Mouse (Mus musculus) kidney, embryonic 14.5 days (tissue): ENCODE measurements around the gene Akap17b. TPM values are rescaled to one million over a fixed set of nuclear protein-coding genes. Genes with fewer than 3 reads are reported as not detected.

Source experiments
- ATAC-seq: fragments of 200-750 bp; cut with Nextera tagmentation; 2 replicates; pipeline ENCODE4 v1.8.0; 2017; ENCODE audit warnings: moderate number of reproducible peaks, mild to moderate bottlenecking, moderate TSS enrichment, moderate library complexity; ENCODE audit not compliant: low FRiP score, low TSS enrichment
- H3K27ac ChIP-seq: fragments of 300-500 bp; sonication (generic); 2 replicates; pipeline ENCODE4 v1.5.1; 2014; ENCODE audit warnings: low read depth, mild to moderate bottlenecking, low read length, moderate library complexity, mixed read lengths
- H3K27me3 ChIP-seq: fragments of 300-500 bp; sonication (generic); 2 replicates; pipeline ENCODE4 v1.6.1; 2014; ENCODE audit warnings: mild to moderate bottlenecking, low read length; ENCODE audit not compliant: control insufficient read depth, insufficient read depth
- H3K36me3 ChIP-seq: fragments of 300-500 bp; sonication (generic); 2 replicates; pipeline ENCODE4 v1.6.1; 2014; ENCODE audit warnings: low read length, mixed read lengths; ENCODE audit not compliant: control insufficient read depth, insufficient read depth
- H3K4me1 ChIP-seq: fragments of 300-500 bp; sonication (generic); 2 replicates; pipeline ENCODE4 v1.6.1; 2014; ENCODE audit warnings: low read length, mixed read lengths; ENCODE audit not compliant: control insufficient read depth, insufficient read depth
- H3K4me2 ChIP-seq: fragments of 300-500 bp; sonication (generic); replicated peaks from 2 replicates; pipeline ENCODE4 v1.6.1; 2014; ENCODE audit warnings: low read depth, mild to moderate bottlenecking, low read length
- H3K4me3 ChIP-seq: fragments of 300-500 bp; sonication (generic); 2 replicates; pipeline ENCODE4 v1.5.1; 2014; ENCODE audit warnings: mild to moderate bottlenecking, low read length
- H3K9ac ChIP-seq: fragments of 300-500 bp; sonication (generic); 2 replicates; pipeline ENCODE4 v1.6.1; 2014; ENCODE audit warnings: low read depth, mild to moderate bottlenecking, low read length, moderate library complexity
- H3K9me3 ChIP-seq: fragments of 300-500 bp; sonication (generic); 2 replicates; pipeline ENCODE4 v1.6.1; 2016; ENCODE audit warnings: low read length; ENCODE audit not compliant: control insufficient read depth
- WGBS: fragments of 180-500 bp; shearing (Covaris S2); extraction: QIAGEN DNeasy Blood & Tissue Kit; methylation state at CpG from one replicate; pipeline ENCODE4 v1.1.7; 2014; 5-methylcytosine and 5-hydroxymethylcytosine counted together
- polyA plus RNA-seq: library from polyadenylated mRNA; unstranded; fragments of >200 nt; fragmentation: Nextera tagmentation; extraction: Ambion mirVana; gene quantifications from 2 replicates; pipeline ENCODE4 v1.2.1, GENCODE M21; 2014

Gene Akap17b
- 4.0 TPM in 2 replicates for polyA plus RNA-seq

DNA sequence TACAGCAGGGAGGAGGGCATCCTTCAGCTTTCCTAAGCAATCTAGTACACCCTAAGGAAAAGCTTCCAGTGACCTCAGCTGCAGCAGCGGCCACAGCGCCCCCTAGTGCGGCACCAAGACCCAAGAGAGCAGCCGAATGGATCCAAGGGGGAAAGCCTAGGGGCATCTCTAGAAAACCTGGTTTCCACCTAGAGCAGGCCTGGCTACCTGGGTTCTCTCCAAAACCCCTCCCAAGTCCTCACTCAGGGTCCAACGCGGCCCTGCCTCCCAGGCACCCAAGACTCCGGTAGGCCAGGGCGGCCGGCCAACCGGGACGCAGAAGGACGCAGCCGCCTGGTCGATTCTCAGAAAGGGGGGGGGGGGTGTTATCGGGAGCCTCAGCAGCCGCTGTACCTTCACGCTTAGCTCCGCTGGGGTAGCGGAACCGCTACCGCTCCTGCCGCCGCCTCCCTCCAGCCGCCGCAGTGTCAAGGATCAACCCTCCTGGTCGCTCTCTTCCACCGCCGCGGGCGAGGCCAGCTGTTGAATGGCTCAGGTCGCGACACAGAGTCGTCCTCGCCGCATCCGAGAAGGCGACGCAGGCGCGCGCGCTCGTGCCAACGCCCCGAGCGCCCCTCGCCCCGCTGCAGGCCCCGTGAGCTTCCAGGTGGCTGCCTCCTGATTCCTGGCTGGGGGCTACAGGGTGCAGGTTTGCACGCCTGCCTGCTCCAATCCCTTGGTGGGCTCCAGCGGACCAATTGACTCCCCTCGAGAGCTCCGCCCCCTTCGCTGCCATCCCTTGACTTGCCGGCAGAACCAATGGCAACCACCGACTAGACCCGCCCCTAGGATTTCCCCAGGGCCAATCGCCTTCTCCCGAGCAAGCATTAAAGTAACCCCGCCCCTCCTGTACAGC is at the start of gene Akap17b:
Akap17b (minus strand) TSS at position 739 of the 895 bp plus-strand sequence.
- Histone ChIP-seq H3K9ac (peak within 1 kb of the TSS; percentile 58), H3K4me2 (peak within 1 kb of the TSS; percentile 42), H3K9me3 (no peaks in the 10 kb centered on the region), H3K27ac (peak within 1 kb of the TSS; percentile 59; the same call in 1 of the 2 replicates), H3K4me3 (peak within 1 kb of the TSS; percentile 61), H3K4me1 (no peaks in the 10 kb centered on the region), H3K36me3 (no peaks in the 10 kb centered on the region), H3K27me3 (no peaks in the 10 kb centered on the region)
- peak; percentile 98 for ATAC-seq
- 28% methylated on average over 47 of the region's 60 CpGs for WGBS

DNA sequence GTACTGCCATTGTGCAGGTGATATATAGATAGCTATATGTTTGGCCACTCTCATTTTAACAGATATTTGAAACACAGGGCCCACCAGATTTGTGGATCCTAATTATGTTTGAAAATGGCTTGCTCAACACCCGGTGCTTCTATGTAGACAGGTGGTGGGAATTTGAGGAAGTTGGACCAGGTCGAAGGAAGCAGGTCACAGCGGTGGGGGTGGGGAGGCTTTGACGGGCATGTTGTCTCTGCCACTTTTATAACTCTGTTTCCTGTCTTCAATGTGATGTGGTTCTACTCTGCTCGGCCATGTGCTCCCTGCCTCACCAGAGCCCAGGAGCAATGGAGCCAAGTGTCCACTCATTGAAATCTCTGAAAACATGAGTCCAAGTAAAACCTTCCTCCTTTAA is 46.2 kb upstream of the Akap17b start:
- no peaks in the 10 kb centered on the region for H3K4me1 ChIP-seq
- no peak overlapping the region for H3K9ac ChIP-seq
- no peaks in the 10 kb centered on the region for H3K27me3 ChIP-seq
- WGBS = 84% methylated on average over 5 of the region's 5 CpGs
- H3K4me3 ChIP-seq = no peak overlapping the region
- no peak overlapping the region for H3K27ac ChIP-seq
- no peaks in the 10 kb centered on the region for H3K36me3 ChIP-seq
- no peak for ATAC-seq
- no peak overlapping the region for H3K4me2 ChIP-seq
- no peaks in the 10 kb centered on the region for H3K9me3 ChIP-seq

DNA sequence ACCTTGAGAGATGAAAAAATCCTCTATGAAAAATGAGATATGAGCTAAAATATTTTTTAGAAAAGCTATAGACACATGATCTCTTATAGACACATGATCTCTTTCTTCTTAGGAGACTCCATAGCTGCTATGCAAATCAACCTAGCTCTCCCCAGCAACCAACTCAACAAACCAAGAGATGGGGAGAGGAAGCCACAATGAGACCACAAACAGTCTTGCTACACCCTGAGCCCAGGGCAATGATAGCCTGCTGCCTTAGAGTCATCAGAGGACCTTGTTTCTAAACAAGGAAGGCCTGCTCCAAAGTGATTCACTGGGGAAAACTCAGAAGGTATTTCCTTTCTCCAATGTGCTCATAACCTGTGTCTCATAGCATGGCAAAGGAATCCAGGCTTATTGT is 44.5 kb upstream of the Akap17b start:
- ATAC-seq = no peak
- Histone ChIP-seq H3K27ac (no peak overlapping the region), H3K27me3 (no peaks in the 10 kb centered on the region), H3K4me2 (no peak overlapping the region), H3K9me3 (no peaks in the 10 kb centered on the region), H3K9ac (no peak overlapping the region), H3K36me3 (no peaks in the 10 kb centered on the region), H3K4me3 (no peak overlapping the region), H3K4me1 (no peaks in the 10 kb centered on the region)

- WGBS = 75% methylated on average over 1 of the region's 1 CpGs
- H3K36me3 ChIP-seq = no peaks in the 10 kb centered on the region
- no peak overlapping the region for H3K9ac ChIP-seq
- H3K27me3 ChIP-seq = no peaks in the 10 kb centered on the region
- no peak overlapping the region for H3K4me3 ChIP-seq
- no peak for ATAC-seq
- H3K27ac ChIP-seq = no peak overlapping the region
- no peaks in the 10 kb centered on the region for H3K4me1 ChIP-seq
- no peaks in the 10 kb centered on the region for H3K9me3 ChIP-seq
- H3K4me2 ChIP-seq = no peak overlapping the region
Measured at GRCm38 (mm10) chrX:36676836-36677235, 31.6 kb upstream of the Akap17b start.

GRCm38 (mm10) chrX:36672708-36673107 is 27.5 kb upstream of the Akap17b start:
- ATAC-seq = no peak
- 28% methylated on average over 2 of the region's 2 CpGs for WGBS
- no peaks in the 10 kb centered on the region for H3K4me1 ChIP-seq
- no peak overlapping the region for H3K27ac ChIP-seq
- no peak overlapping the region for H3K4me2 ChIP-seq
- H3K9me3 ChIP-seq = no peaks in the 10 kb centered on the region
- H3K27me3 ChIP-seq = no peaks in the 10 kb centered on the region
- no peaks in the 10 kb centered on the region for H3K36me3 ChIP-seq
- H3K9ac ChIP-seq = no peak overlapping the region
- no peak overlapping the region for H3K4me3 ChIP-seq

DNA sequence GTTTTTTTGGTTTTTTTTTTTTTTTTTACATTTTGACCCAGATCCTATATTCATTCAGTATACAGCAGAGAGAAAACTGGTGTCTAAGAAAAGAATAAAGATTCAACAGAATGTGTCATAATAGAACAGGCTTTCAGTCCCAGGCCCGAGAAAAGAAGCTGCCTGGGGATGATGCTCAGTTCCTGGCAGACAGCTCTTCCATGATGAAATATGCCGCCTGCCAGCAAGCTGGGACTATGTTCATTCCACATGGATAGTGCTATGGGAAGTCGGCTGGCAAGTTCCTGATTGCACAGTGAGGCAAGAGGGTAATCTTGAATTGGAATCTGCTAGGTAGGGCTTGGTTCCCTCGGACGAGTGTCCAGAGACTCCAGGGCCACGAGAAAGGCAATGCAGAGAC is 5.1 kb downstream of the Akap17b start:
- H3K4me3 ChIP-seq = no peak overlapping the region
- H3K27me3 ChIP-seq = no peaks in the 10 kb centered on the region
- no peak for ATAC-seq
- no peaks in the 10 kb centered on the region for H3K36me3 ChIP-seq
- no peak overlapping the region for H3K9ac ChIP-seq
- no peak overlapping the region for H3K27ac ChIP-seq
- H3K9me3 ChIP-seq = no peaks in the 10 kb centered on the region
- H3K4me2 ChIP-seq = no peak overlapping the region
- no peaks in the 10 kb centered on the region for H3K4me1 ChIP-seq
- 79% methylated on average over 6 of the region's 6 CpGs for WGBS

- H3K4me3 ChIP-seq = no peak overlapping the region
- H3K27ac ChIP-seq = no peak overlapping the region
- H3K27me3 ChIP-seq = no peaks in the 10 kb centered on the region
- no peak overlapping the region for H3K9ac ChIP-seq
- H3K36me3 ChIP-seq = no peaks in the 10 kb centered on the region
- no peaks in the 10 kb centered on the region for H3K4me1 ChIP-seq
- no peak overlapping the region for H3K4me2 ChIP-seq
- WGBS = 2% methylated on average over 1 of the region's 1 CpGs
- no peak for ATAC-seq
- no peaks in the 10 kb centered on the region for H3K9me3 ChIP-seq
Measured at GRCm38 (mm10) chrX:36630771-36631170, 14.4 kb downstream of the Akap17b start.

DNA sequence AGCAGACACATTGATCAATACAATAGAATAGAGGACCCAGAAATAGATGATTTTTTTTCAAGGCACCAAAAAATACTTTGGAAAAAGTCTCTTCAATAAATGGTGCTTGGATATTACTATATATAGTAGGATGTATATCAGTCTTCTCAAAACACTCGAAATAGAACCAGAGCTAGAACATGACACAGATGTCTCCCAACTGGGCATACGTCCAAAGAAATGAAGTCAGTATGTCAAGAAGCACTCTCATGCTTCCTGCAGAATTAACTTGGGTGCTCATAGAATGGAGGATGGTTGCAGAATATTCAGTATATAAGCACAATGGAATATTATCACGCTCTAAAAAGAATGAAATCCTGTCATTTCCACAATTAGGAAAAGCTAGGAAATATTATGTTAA is 17.1 kb downstream of the Akap17b start:
- 74% methylated on average over 3 of the region's 3 CpGs for WGBS
- Histone ChIP-seq H3K9me3 (no peaks in the 10 kb centered on the region), H3K36me3 (no peaks in the 10 kb centered on the region), H3K4me3 (no peak overlapping the region), H3K27ac (no peak overlapping the region), H3K27me3 (no peaks in the 10 kb centered on the region), H3K4me1 (no peaks in the 10 kb centered on the region), H3K9ac (no peak overlapping the region), H3K4me2 (no peak overlapping the region)
- no peak for ATAC-seq

DNA sequence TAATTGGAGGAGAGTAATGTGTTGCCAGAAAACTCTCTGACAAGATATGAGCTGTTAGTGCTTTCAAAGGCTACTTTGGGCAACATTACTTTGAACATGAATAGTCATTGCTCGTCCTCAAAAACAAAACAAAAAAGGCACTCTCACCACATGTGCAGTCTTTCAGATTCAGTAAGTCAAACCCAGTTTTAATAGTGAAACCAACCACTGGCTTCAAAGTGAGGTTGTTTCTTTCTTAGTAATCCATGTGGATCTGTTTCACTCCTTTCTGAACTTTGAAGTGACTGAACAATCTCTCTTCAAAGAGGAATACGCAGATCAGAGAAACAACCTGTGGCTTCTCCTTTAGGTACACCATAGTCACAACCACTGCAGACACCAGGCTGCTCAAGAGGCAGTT is 36.1 kb downstream of the Akap17b start:
- peaks cover 11% of the 10 kb centered on the region; the same call in 1 of the 2 replicates for H3K36me3 ChIP-seq
- WGBS = 87% methylated on average over 2 of the region's 2 CpGs

More for the DNA sequence above, 36.1 kb downstream of the Akap17b start:
- no peaks in the 10 kb centered on the region for H3K9me3 ChIP-seq
- H3K4me2 ChIP-seq = no peak overlapping the region
- no peak overlapping the region for H3K27ac ChIP-seq
- H3K27me3 ChIP-seq = no peaks in the 10 kb centered on the region
- no peak overlapping the region for H3K4me3 ChIP-seq
- ATAC-seq = no peak
- no peak overlapping the region for H3K9ac ChIP-seq
- no peaks in the 10 kb centered on the region for H3K4me1 ChIP-seq
